Mouse (Mus musculus) hindbrain, embryonic 11.5 days (tissue): ENCODE measurements at regions not wholly inside any gene's neighbourhood (a gene's known extent, or its start where the extent isn't known, plus 50 kb on each side); places are given as distances from the start of the nearest gene placed in this dataset.

ENCODE experiments used
- ATAC-seq: fragments of 200-750 bp; cut with Nextera tagmentation; 2 replicates; pipeline ENCODE4 v1.8.0; 2017; ENCODE audit warnings: mild to moderate bottlenecking, moderate TSS enrichment, moderate library complexity; ENCODE audit not compliant: low FRiP score
- DNase-seq: peaks from one replicate; pipeline ENCODE4 v3.0.0-alpha.2; 2015; ENCODE audit warnings: low spot score
- H3K27ac ChIP-seq: fragments of 300-500 bp; sonication (generic); 2 replicates; pipeline ENCODE4 v1.5.1; 2014; ENCODE audit warnings: mild to moderate bottlenecking, low read depth, low read length
- H3K27me3 ChIP-seq: fragments of 300-500 bp; sonication (generic); 2 replicates; pipeline ENCODE4 v1.6.1; 2014; ENCODE audit warnings: mild to moderate bottlenecking, low read length, moderate library complexity, mixed read lengths; ENCODE audit not compliant: control insufficient read depth, insufficient read depth
- H3K36me3 ChIP-seq: fragments of 300-500 bp; sonication (generic); 2 replicates; pipeline ENCODE4 v1.6.1; 2014; ENCODE audit warnings: mild to moderate bottlenecking, low read length, moderate library complexity, mixed read lengths; ENCODE audit not compliant: control insufficient read depth, insufficient read depth
- H3K4me1 ChIP-seq: fragments of 300-500 bp; sonication (generic); replicated peaks from 2 replicates; pipeline ENCODE4 v1.6.1; 2014; ENCODE audit warnings: low read length, mixed read lengths; ENCODE audit not compliant: control insufficient read depth, insufficient read depth
- H3K4me2 ChIP-seq: fragments of 300-500 bp; sonication (generic); replicated peaks from 2 replicates; pipeline ENCODE4 v1.6.1; 2014; ENCODE audit warnings: mild to moderate bottlenecking, low read depth, low read length
- H3K4me3 ChIP-seq: fragments of 300-500 bp; sonication (generic); 2 replicates; pipeline ENCODE4 v1.5.1; 2014; ENCODE audit warnings: low read depth, low read length
- H3K9ac ChIP-seq: fragments of 300-500 bp; sonication (generic); 2 replicates; pipeline ENCODE4 v1.6.1; 2014; ENCODE audit warnings: low read depth, low read length
- H3K9me3 ChIP-seq: fragments of 300-500 bp; sonication (generic); 2 replicates; pipeline ENCODE4 v1.6.1; 2016; ENCODE audit warnings: low read length; ENCODE audit not compliant: control insufficient read depth
- WGBS: fragments of 180-500 bp; shearing (Covaris S2); extraction: QIAGEN DNeasy Blood & Tissue Kit; methylation state at CpG from one replicate; pipeline ENCODE4 v1.1.7; 2014; 5-methylcytosine and 5-hydroxymethylcytosine counted together

GRCm38 (mm10) chr16:15254669-15255068 lies 62.6 kb upstream of the Gm21897 start:
- no peak overlapping the region for H3K4me3 ChIP-seq
- whole genome bisulfite sequencing, result 90% methylated on average over 2 of the region's 2 CpGs

DNA sequence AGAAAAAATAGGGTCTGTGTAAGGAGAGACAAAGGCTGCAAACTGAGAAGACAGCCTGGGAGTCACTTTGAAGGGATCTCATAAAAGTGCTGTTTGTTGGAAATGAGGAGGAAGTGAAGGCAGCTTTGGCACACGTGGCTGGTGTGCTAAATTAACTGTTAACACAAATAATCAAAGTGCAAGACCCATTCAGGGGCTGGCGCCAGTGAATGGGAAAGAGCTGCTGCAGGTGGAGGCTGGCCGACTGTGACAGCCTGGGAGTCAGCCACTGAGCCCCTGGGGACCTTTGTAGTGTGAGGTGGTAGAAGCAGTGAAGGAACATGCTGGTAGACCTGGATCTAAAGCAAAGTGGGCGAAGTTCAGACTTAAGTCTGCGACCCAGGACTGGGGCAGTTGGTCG lies 57.8 kb upstream of the Gm21897 start:
- no peak overlapping the region for H3K4me2 ChIP-seq
- H3K27me3 ChIP-seq, result no peaks in the 10 kb centered on the region; the same call in 1 of the 2 replicates
- no peak overlapping the region for H3K4me3 ChIP-seq
- DNase-seq (no peak), ATAC-seq (no peak)
- no peak overlapping the region for H3K27ac ChIP-seq
- no peaks in the 10 kb centered on the region for H3K9me3 ChIP-seq
- WGBS, result 61% methylated on average over 6 of the region's 6 CpGs
- no peaks in the 10 kb centered on the region for H3K36me3 ChIP-seq
- H3K9ac ChIP-seq, result no peak overlapping the region
- no peaks in the 10 kb centered on the region for H3K4me1 ChIP-seq

More at GRCm38 (mm10) chr16:15254669-15255068, 62.6 kb upstream of the Gm21897 start:
- DNase-seq, result no peak
- Histone ChIP-seq H3K36me3 (no peaks in the 10 kb centered on the region), H3K9ac (no peak overlapping the region), H3K4me1 (no peaks in the 10 kb centered on the region), H3K27me3 (no peaks in the 10 kb centered on the region; the same call in 1 of the 2 replicates), H3K4me2 (no peak overlapping the region), H3K9me3 (no peaks in the 10 kb centered on the region), H3K27ac (no peak overlapping the region)
- no peak for ATAC-seq

DNA sequence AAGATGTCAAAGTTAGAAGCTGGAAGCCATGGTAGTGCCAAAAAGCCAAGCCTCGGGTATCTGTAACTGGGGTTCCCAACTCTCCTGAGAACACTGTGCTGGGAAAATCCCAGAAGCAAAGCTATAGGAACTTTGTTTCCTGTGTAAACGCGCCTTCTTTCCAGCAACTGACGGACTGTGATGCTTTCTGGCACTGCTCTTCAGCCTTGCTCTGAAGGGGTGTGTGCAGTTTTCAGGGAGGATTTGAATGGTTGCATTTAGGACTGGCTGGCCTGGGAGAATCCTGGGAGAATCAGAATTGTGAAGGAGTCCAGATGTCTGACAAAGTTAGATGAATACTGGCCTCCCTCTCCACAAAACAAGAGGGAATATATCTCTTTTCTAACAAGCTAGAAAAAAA lies 57.2 kb upstream of the Gm21897 start:
- no peak overlapping the region for H3K9ac ChIP-seq

More for the DNA sequence above, 57.2 kb upstream of the Gm21897 start:
- DNase-seq (no peak), ATAC-seq (no peak)
- Histone ChIP-seq H3K9me3 (no peaks in the 10 kb centered on the region), H3K4me3 (no peak overlapping the region), H3K4me2 (no peak overlapping the region), H3K27ac (no peak overlapping the region), H3K36me3 (no peaks in the 10 kb centered on the region), H3K27me3 (no peaks in the 10 kb centered on the region; the same call in 1 of the 2 replicates), H3K4me1 (no peaks in the 10 kb centered on the region)
- WGBS, result 72% methylated on average over 4 of the region's 4 CpGs
